Mouse (Mus musculus) 3134 (cell line): ENCODE data around the gene Gm38655.
"Not testable (repeated sequence)": the region's sequence is repeated elsewhere in the genome, so short reads cannot be mapped to it uniquely, and the experiment has no call there.

ENCODE experiments used
- DNase-seq: peaks from one replicate; pipeline ENCODE4 v3.0.0-alpha.2; 2011; ENCODE audit warnings: low spot score; ENCODE audit not compliant: insufficient read length; ENCODE audit errors: extremely low read depth

The Gm38655 gene

GRCm38 (mm10) chr17:25172558-25172957 lies 2.7 kb downstream of the Gm38655 start:
- no peak for DNase-seq

GRCm38 (mm10) chr17:25169706-25170105 lies 5.6 kb downstream of the Gm38655 start:
- no peak for DNase-seq

GRCm38 (mm10) chr17:25165970-25166671 lies 9.2 kb downstream of the Gm38655 start:
- no peak for DNase-seq

GRCm38 (mm10) chr17:25164770-25165169 lies 10.5 kb downstream of the Gm38655 start:
- DNase-seq: no peak

GRCm38 (mm10) chr17:25163387-25163786 lies 11.9 kb downstream of the Gm38655 start:
- DNase-seq: no peak

GRCm38 (mm10) chr17:25162161-25162560 lies 13.1 kb downstream of the Gm38655 start, which contains the start of gene Ccdc154:
Gene Ccdc154 (plus strand): TSS chr17:25162461.
- DNase-seq: no peak

- no peak for DNase-seq
Measured at GRCm38 (mm10) chr17:25139960-25140359, 35.3 kb downstream of the Gm38655 start.

GRCm38 (mm10) chr17:25138803-25139202 lies 36.5 kb downstream of the Gm38655 start:
- DNase-seq: no peak

GRCm38 (mm10) chr17:25135622-25136021 lies 39.6 kb downstream of the Gm38655 start:
- DNase-seq: no peak

- DNase-seq: peak; percentile 84
Measured at GRCm38 (mm10) chr17:25133275-25133698, 42.0 kb downstream of the Gm38655 start, which contains the start of gene Clcn7. Gene Clcn7 (plus strand): TSS chr17:25133391.

- DNase-seq: no peak
Measured at GRCm38 (mm10) chr17:25130060-25130459, 45.2 kb downstream of the Gm38655 start.

- DNase-seq: no peak
Measured at GRCm38 (mm10) chr17:25127681-25128080, 47.6 kb downstream of the Gm38655 start.

GRCm38 (mm10) chr17:25127079-25127478 lies 48.2 kb downstream of the Gm38655 start:
- no peak for DNase-seq

GRCm38 (mm10) chr17:25125442-25126060 lies 49.7 kb downstream of the Gm38655 start:
- not testable (repeated sequence) for DNase-seq

GRCm38 (mm10) chr17:25123979-25124378 lies 51.3 kb downstream of the Gm38655 start:
- DNase-seq: no peak
